Mouse (Mus musculus) liver, adult 2 months (tissue): ENCODE results near the gene Rad21l. TPM values are rescaled to one million over a fixed set of nuclear protein-coding genes. Genes with fewer than 3 reads are reported as not detected.
"Not testable (repeated sequence)": the region's sequence is repeated elsewhere in the genome, so short reads cannot be mapped to it uniquely, and the experiment has no call there.

Experiments
- DNase-seq: peaks from one replicate; pipeline ENCODE4 v3.0.0-alpha.2; 2011; ENCODE audit warnings: low read depth, low spot score; ENCODE audit errors: extremely low read depth
- H3K27ac ChIP-seq: fragments of 200-500 bp; replicated peaks from 2 replicates; pipeline ENCODE4 v1.5.1; 2012; ENCODE audit warnings: low read depth, mild to moderate bottlenecking, control low read depth, inconsistent platforms, low read length; ENCODE audit not compliant: insufficient read depth
- H3K27me3 ChIP-seq: fragments of 200-500 bp; 2 replicates; pipeline ENCODE4 v1.6.1; 2012; ENCODE audit warnings: mild to moderate bottlenecking, moderate library complexity, low read length, inconsistent platforms; ENCODE audit not compliant: control insufficient read depth, insufficient read depth
- H3K36me3 ChIP-seq: fragments of 200-500 bp; 2 replicates; pipeline ENCODE4 v1.6.1; 2012; ENCODE audit warnings: low read length, inconsistent platforms; ENCODE audit not compliant: control insufficient read depth, insufficient read depth
- H3K4me1 ChIP-seq: fragments of 200-500 bp; 2 replicates; pipeline ENCODE4 v1.6.1; 2011; ENCODE audit warnings: low read length; ENCODE audit not compliant: control insufficient read depth, insufficient read depth
- H3K4me3 ChIP-seq: fragments of 200-500 bp; 2 replicates; pipeline ENCODE4 v1.5.1; 2011; ENCODE audit warnings: low read depth, mild to moderate bottlenecking, control low read depth, low read length, moderate library complexity; ENCODE audit not compliant: insufficient read depth
- H3K79me2 ChIP-seq: fragments of 200-500 bp; 2 replicates; pipeline ENCODE4 v1.6.1; 2012; ENCODE audit warnings: inconsistent platforms, mild to moderate bottlenecking, low read length, moderate library complexity; ENCODE audit not compliant: control insufficient read depth, insufficient read depth
- H3K9ac ChIP-seq: fragments of 200-500 bp; 2 replicates; pipeline ENCODE4 v1.6.1; 2012; ENCODE audit warnings: low read depth, mild to moderate bottlenecking, control low read depth, inconsistent platforms, low read length
- CTCF ChIP-seq: fragments of 200-500 bp; IDR thresholded peaks from 2 replicates; pipeline ENCODE4 v1.5.1; 2011; ENCODE audit warnings: low read depth, low read length, control low read depth
- POLR2A ChIP-seq: fragments of 200-500 bp; IDR thresholded peaks from 2 replicates; pipeline ENCODE4 v1.6.1; 2011; ENCODE audit warnings: low read length, control low read depth; ENCODE audit not compliant: insufficient read depth; ENCODE audit errors: extremely low read depth
- WGBS: fragments of 180-500 bp; shearing (Covaris S2); methylation state at CpG from one replicate; pipeline ENCODE4 v1.1.7; 2018; 5-methylcytosine and 5-hydroxymethylcytosine counted together
- polyA plus RNA-seq: library from polyadenylated mRNA; depleted of rRNA; stranded (reverse); fragments of >200 nt; gene quantifications from 2 replicates; pipeline ENCODE4 v1.2.3, GENCODE M21; 2012
- total RNA-seq: library from RNA; depleted of rRNA; stranded (reverse); fragments of >200 nt; gene quantifications from 2 replicates; pipeline ENCODE4 v1.2.3, GENCODE M21; 2014

Rad21l gene
- total and polyA plus RNA-seq, 2 experiments = not detected

DNA sequence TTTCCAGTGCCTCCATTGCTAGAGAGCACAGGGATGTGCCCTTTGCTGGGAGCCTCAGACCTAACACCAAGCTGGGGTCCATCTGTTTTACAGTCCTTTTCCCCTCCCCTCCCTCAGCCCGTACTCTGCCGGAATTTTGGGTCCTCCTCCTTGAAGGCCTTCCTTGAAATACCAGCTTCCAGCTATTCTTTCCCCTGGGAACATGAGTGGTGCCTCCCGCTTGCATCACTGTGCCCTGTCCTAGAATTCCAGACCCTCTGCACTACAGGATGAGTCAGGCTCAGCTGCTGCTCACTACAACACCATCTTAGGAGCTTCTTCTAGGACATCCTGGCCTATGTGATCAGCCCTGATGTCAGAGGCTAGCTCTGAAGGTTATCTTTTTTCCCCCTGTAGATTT, 44.6 kb downstream of the Rad21l start:
- Histone ChIP-seq H3K27ac (no peak overlapping the region), H3K4me1 (no peaks in the 10 kb centered on the region), H3K4me3 (no peak overlapping the region), H3K79me2 (no peaks in the 10 kb centered on the region), H3K9ac (no peak overlapping the region), H3K36me3 (no peaks in the 10 kb centered on the region), H3K27me3 (no peaks in the 10 kb centered on the region)
- WGBS = 67% methylated on average over 3 of the region's 3 CpGs
- DNase-seq = no peak
- TF ChIP-seq CTCF (no peak), POLR2A (no peak)

DNA sequence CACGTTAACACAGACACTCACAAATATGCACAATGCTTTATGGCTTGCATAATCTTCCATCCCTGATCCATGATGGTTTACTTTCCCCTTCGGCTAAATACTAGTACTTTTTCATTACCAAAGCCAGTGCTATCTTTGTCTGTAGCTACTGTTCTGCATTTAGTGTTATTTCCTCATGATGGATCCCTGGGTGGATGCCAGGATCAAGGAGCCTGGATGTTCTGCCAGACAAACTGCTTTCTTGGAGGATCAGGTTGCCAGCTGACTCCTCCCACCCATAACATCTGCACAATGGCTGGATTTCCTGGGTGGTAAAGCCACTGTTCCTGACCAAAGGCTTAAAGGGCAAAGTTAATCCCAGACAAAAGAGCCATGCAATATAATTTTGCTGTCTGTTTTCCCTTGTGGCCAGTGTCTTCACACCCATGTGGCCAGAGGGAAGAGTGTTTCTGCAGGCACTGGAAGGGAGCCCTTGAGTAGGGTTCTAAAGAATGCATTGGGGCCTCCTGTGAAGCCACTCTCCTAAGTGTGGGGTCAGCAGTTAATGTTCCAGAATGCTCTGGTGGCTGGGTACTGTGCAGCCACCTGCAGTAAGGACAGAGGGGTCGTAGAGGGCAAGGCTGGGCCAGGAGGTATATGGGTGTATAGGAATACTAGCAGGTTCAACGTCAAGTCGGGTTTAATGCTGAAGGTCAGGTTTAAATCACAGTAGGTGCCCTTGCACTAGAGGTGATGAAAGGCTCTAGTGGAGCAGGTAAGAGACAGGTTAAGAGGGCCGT, 51.6 kb downstream of the Rad21l start:
- H3K79me2 ChIP-seq = no peaks in the 10 kb centered on the region
- H3K27ac ChIP-seq = no peak overlapping the region
- H3K27me3 ChIP-seq = no peaks in the 10 kb centered on the region
- no peak for TF ChIP-seq POLR2A
- no peak for TF ChIP-seq CTCF
- 68% methylated on average over 6 of the region's 6 CpGs for WGBS
- no peak for DNase-seq
- H3K4me3 ChIP-seq = no peak overlapping the region
- no peaks in the 10 kb centered on the region for H3K4me1 ChIP-seq
- H3K9ac ChIP-seq = no peak overlapping the region
- H3K36me3 ChIP-seq = no peaks in the 10 kb centered on the region

DNA sequence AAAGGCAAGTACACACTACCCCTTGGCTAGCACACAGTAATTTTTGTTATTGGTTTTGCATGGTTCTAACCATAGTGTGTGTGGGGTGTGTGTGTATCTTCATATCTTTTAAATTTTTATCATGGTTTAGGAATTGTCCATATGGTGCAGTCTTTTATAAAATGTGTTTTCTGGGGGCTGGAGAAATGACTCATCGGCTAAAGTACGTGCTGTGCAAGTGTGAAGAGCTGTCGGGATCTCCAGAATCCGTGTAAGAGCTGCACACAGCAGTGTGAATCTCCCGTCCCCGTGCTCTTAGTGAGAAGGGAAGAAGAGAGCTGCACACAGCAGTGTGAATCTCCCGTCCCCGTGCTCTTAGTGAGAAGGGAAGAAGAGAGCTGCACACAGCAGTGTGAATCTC, 52.6 kb downstream of the Rad21l start:
- WGBS = 79% methylated on average over 8 of the region's 8 CpGs
- not testable (repeated sequence) for H3K27ac ChIP-seq, H3K27me3 ChIP-seq, H3K4me3 ChIP-seq, DNase-seq, H3K79me2 ChIP-seq, H3K36me3 ChIP-seq, H3K9ac ChIP-seq, H3K4me1 ChIP-seq

DNA sequence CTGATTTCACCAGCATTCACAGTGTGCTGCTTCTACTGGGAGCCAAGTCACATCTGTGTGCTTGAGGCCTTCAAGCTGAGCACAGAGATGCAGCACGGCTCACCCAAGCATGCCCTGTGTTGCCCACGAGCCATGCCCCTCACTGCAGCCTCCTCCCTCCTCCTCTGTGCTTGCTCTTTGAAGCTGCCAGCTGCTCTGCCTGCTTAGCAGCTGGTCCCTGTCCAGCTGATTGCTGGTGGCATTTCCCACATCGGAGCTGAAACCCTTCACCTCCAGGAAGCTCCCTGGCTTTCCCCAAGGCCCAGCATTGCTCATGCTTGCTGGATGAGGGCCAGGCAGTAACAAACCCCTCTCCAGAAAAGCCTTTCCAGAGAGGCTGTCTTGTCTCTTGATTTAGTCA, 58.4 kb downstream of the Rad21l start:
- Histone ChIP-seq H3K27ac (no peak overlapping the region), H3K4me3 (no peak overlapping the region), H3K27me3 (no peaks in the 10 kb centered on the region), H3K36me3 (no peaks in the 10 kb centered on the region), H3K4me1 (no peaks in the 10 kb centered on the region), H3K79me2 (no peaks in the 10 kb centered on the region), H3K9ac (no peak overlapping the region)
- no peak for TF ChIP-seq CTCF
- no peak for TF ChIP-seq POLR2A
- 55% methylated on average over 3 of the region's 3 CpGs for WGBS
- DNase-seq = no peak

DNA sequence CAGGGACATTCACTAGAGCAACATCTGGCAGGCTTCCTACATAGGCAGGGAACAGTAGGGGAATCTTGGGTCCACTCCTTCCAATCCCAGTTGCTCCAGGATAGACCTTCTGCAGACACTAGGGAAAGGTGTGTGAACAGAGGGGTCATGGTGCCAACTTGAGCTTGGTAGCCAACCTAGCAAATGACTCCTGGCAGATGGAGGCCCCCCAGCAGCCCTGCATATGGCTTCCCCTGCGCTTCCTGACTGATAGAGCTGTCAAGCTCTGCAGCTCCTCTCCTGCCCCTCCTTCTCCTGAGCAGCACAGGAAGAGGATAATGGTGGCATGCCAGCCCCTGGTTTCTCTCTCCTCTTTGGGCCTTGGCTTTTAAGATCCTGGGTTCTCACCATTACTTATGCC, 59.9 kb downstream of the Rad21l start:
- no peaks in the 10 kb centered on the region for H3K4me1 ChIP-seq
- H3K79me2 ChIP-seq = no peaks in the 10 kb centered on the region
- 74% methylated on average over 1 of the region's 1 CpGs for WGBS
- H3K9ac ChIP-seq = no peak overlapping the region
- no peaks in the 10 kb centered on the region for H3K27me3 ChIP-seq
- no peak for TF ChIP-seq POLR2A
- no peak for TF ChIP-seq CTCF
- DNase-seq = no peak
- no peak overlapping the region for H3K27ac ChIP-seq
- no peak overlapping the region for H3K4me3 ChIP-seq
- H3K36me3 ChIP-seq = no peaks in the 10 kb centered on the region

DNA sequence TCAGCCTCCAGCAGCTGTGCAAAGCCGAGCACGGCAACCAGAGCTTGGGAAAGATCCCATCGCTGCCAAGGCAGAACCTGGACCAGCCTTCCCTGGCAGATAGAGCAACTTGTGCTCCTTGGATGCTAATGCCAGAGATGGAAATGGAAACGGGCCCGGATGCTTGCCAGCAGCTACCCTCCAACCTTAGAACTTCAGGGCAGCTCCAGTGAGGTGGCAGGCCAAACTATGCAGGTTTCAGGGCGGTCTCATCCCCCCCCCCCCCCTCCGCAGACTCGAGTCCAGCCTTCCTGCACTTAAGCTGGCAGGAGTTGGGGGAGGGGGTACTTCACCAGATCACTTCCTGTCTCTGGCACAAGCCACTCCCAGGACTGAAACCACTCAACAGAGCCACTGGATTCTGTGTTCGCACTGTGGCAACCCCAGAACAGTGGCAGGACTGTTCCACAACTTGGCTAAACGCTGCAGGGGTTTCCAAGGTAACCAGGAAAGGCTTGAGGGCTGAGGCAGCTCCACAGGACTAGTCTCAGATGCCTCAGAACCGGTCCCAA, 62.8 kb downstream of the Rad21l start:
- no peaks in the 10 kb centered on the region for H3K79me2 ChIP-seq
- H3K4me1 ChIP-seq = no peaks in the 10 kb centered on the region
- WGBS = 43% methylated on average over 11 of the region's 11 CpGs
- no peak overlapping the region for H3K27ac ChIP-seq
- TF ChIP-seq POLR2A (no peak), CTCF (no peak)
- no peak for DNase-seq
- no peaks in the 10 kb centered on the region for H3K27me3 ChIP-seq
- H3K4me3 ChIP-seq = no peak overlapping the region
- H3K9ac ChIP-seq = no peak overlapping the region
- no peaks in the 10 kb centered on the region for H3K36me3 ChIP-seq
